Mouse (Mus musculus) adrenal gland, postnatal 4 days (tissue): ENCODE measurements at regions not wholly inside any gene's neighbourhood (a gene's known extent, or its start where the extent isn't known, plus 50 kb on each side); places are given as distances from the start of the nearest gene placed in this dataset.
A peak's percentile ranks its signal among the peaks of the same experiment; 100 is the strongest.

Source experiments
- DNase-seq, 2 experiments: peaks; one replicate each; pipeline ENCODE4 v3.0.0; 2021 to 2022; ENCODE audit warnings: low spot score in 2 of 2, mixed read lengths in 2 of 2

- no peak for DNase-seq
Observed at GRCm38 (mm10) chr15:62907181-62907580, 937.8 kb downstream of the Gsdmc2 start.

GRCm38 (mm10) chr15:62903047-62903822, 941.7 kb downstream of the Gsdmc2 start:
- DNase-seq: peak; percentile 53 to 71

GRCm38 (mm10) chr15:62901955-62902354, 943.0 kb downstream of the Gsdmc2 start:
- no peak for DNase-seq

GRCm38 (mm10) chr15:62889798-62890197, 955.2 kb downstream of the Gsdmc2 start:
- no peak for DNase-seq

GRCm38 (mm10) chr15:62885331-62885730, 959.6 kb downstream of the Gsdmc2 start:
- no peak for DNase-seq

- DNase-seq: no peak
Observed at GRCm38 (mm10) chr15:62871082-62871766, 973.8 kb downstream of the Gsdmc2 start.

- DNase-seq: no peak
Observed at GRCm38 (mm10) chr15:62862574-62862973, 982.4 kb downstream of the Gsdmc2 start.

GRCm38 (mm10) chr15:62861422-62861821, 983.6 kb downstream of the Gsdmc2 start:
- no peak for DNase-seq

- peak in 1 of 2 experiments; percentile 3 for DNase-seq
Observed at GRCm38 (mm10) chr15:62849326-62849725, 995.7 kb downstream of the Gsdmc2 start.

- no peak for DNase-seq
Observed at GRCm38 (mm10) chr15:62845884-62846283, 999.1 kb downstream of the Gsdmc2 start.

GRCm38 (mm10) chr15:62825586-62825985, 1019.4 kb downstream of the Gsdmc2 start:
- DNase-seq: no peak

GRCm38 (mm10) chr15:62823861-62824518, 1021.0 kb downstream of the Gsdmc2 start:
- DNase-seq: no peak

GRCm38 (mm10) chr15:62822305-62822704, 1022.7 kb downstream of the Gsdmc2 start:
- DNase-seq: no peak

- no peak for DNase-seq
Observed at GRCm38 (mm10) chr15:62813093-62813492, 1031.9 kb downstream of the Gsdmc2 start.

GRCm38 (mm10) chr15:62812026-62812425, 1033.0 kb downstream of the Gsdmc2 start:
- no peak for DNase-seq

GRCm38 (mm10) chr15:62809320-62809719, 1035.7 kb downstream of the Gsdmc2 start:
- DNase-seq: no peak

GRCm38 (mm10) chr15:62808087-62808808, 1036.7 kb downstream of the Gsdmc2 start:
- DNase-seq: no peak

- no peak for DNase-seq
Observed at GRCm38 (mm10) chr15:62807364-62807763, 1037.6 kb downstream of the Gsdmc2 start.

- no peak for DNase-seq
Observed at GRCm38 (mm10) chr15:62802770-62803169, 1042.2 kb downstream of the Gsdmc2 start.

GRCm38 (mm10) chr15:62798731-62799130, 1046.2 kb downstream of the Gsdmc2 start:
- DNase-seq: no peak

GRCm38 (mm10) chr15:62793569-62793968, 1051.4 kb downstream of the Gsdmc2 start:
- DNase-seq: no peak
